Mouse (Mus musculus): Measurements from ENCODE around the gene Mast2. TPM values are rescaled to one million over a fixed set of nuclear protein-coding genes. Genes with fewer than 3 reads are reported as not detected.

The Mast2 gene
- polyA plus RNA-seq, 1 experiment from 2014 or later = 34.5 TPM

DNA sequence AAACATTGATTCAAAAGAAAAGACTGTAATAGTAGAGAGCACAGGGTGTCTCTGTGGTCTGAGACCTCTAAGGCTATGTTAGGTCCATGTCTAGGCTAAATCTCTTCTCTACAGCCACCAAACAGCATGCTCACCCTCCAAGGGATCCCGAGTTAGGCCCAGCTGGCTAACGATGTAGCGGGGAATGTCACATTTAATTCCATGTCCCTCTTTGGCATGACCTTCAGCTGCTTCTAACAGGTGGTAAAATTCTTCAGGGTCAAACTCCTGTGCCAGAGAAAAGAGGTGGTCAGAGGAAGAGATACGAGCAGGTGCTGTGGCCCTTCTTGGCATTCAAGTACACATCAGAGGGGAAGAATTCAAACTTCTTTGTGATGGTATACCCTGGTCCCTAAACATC lies 146.4 kb downstream of the Mast2 start:
- Histone ChIP-seq H3K27ac (replicated peaks in 1 of 2; ENCODE audit: control insufficient read depth in 1 of 2, insufficient read depth in 1 of 2, low read depth in 2 of 2, low read length in 2 of 2) (no peak overlapping the region), H3K36me3 (ENCODE audit: control insufficient read depth, insufficient read depth, low read length) (peaks cover 92% of the 10 kb centered on the region), H3K9ac (ENCODE audit: low read length) (no peak overlapping the region), H3K4me1 (ENCODE audit: control insufficient read depth in 2 of 2, insufficient read depth in 2 of 2, low read length in 2 of 2) (peaks cover 0 to 7% of the 10 kb centered on the region in 2 experiments; a peak in 1 of 4 replicates), H3K4me3 (ENCODE audit: control insufficient read depth in 1 of 2, insufficient read depth in 1 of 2, low read depth in 1 of 2, low read length in 2 of 2) (no peak overlapping the region), H3K9me3 (ENCODE audit: control insufficient read depth, low read length) (no peaks in the 10 kb centered on the region), H3K27me3 (ENCODE audit: control insufficient read depth, insufficient read depth, low read length) (no peaks in the 10 kb centered on the region), H3K4me2 (ENCODE audit: low read length) (no peak overlapping the region)
- ATAC-seq (ENCODE audit: insufficient number of reproducible peaks, insufficient read depth, low FRiP score, low read depth) = no peak
- 85% methylated on average over 4 of the region's 4 CpGs for WGBS

DNA sequence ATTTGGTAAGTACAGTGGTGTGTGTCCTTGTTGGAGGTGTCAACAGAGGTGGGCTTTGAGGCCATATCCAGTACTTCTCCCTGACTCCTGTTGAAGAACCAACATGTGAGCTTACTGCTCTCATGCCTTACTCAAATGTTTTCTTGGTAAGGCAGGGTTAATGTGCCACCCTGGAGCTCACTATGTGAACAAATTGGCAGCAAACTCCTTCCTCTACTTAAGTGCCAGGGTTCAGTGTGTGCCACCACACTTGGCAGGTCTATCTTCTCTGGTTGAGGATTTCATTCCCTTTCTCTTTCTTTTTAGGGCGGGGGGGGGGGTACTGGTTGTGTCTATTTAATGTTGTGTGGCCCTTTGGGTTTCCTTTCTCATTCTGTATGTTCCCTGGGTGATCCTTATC lies 159.4 kb downstream of the Mast2 start:
- ATAC-seq (ENCODE audit: insufficient number of reproducible peaks, insufficient read depth, low FRiP score, low read depth) = no peak
- WGBS = 12% methylated on average over 1 of the region's 1 CpGs
- Histone ChIP-seq H3K9me3 (ENCODE audit: control insufficient read depth, low read length) (no peaks in the 10 kb centered on the region), H3K4me3 (ENCODE audit: control insufficient read depth in 1 of 2, insufficient read depth in 1 of 2, low read depth in 1 of 2, low read length in 2 of 2) (no peak overlapping the region), H3K27ac (replicated peaks in 1 of 2; ENCODE audit: control insufficient read depth in 1 of 2, insufficient read depth in 1 of 2, low read depth in 2 of 2, low read length in 2 of 2) (no peak overlapping the region), H3K27me3 (ENCODE audit: control insufficient read depth, insufficient read depth, low read length) (no peaks in the 10 kb centered on the region), H3K4me2 (ENCODE audit: low read length) (no peak overlapping the region), H3K4me1 (ENCODE audit: control insufficient read depth in 2 of 2, insufficient read depth in 2 of 2, low read length in 2 of 2) (peaks cover 6 to 9% of the 10 kb centered on the region in 2 experiments), H3K36me3 (ENCODE audit: control insufficient read depth, insufficient read depth, low read length) (peaks cover 51% of the 10 kb centered on the region), H3K9ac (ENCODE audit: low read length) (no peak overlapping the region)

DNA sequence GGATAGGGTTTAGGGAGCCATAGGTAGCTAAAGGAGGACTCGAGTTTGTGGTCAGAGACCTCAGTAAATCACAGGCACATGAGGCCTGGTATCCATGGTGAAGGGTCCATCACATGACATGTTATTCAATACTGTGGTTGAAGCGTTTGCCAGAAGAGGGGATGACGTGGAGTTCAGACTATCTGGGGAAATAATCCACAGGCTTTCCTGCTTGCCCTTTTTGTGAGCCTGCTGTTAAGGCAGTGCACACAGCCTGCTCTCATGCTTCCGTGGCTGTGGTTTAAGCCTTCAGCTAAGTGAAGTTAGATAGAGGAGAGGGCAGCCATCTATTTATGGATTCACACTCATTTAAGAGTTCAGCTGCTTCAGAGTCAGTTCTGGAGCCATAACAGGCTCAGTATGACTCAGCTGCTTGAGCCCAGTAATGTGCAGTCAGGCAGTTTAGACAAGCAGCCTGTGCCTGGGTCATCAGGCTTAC lies 163.1 kb downstream of the Mast2 start:
- Histone ChIP-seq H3K9me3 (ENCODE audit: control insufficient read depth, low read length) (no peaks in the 10 kb centered on the region), H3K4me3 (ENCODE audit: control insufficient read depth in 1 of 2, insufficient read depth in 1 of 2, low read depth in 1 of 2, low read length in 2 of 2) (no peak overlapping the region), H3K36me3 (ENCODE audit: control insufficient read depth, insufficient read depth, low read length) (peaks cover 20% of the 10 kb centered on the region), H3K27me3 (ENCODE audit: control insufficient read depth, insufficient read depth, low read length) (no peaks in the 10 kb centered on the region), H3K27ac (replicated peaks in 1 of 2; ENCODE audit: control insufficient read depth in 1 of 2, insufficient read depth in 1 of 2, low read depth in 2 of 2, low read length in 2 of 2) (peak overlapping the region; percentile 70 to 90), H3K4me2 (ENCODE audit: low read length) (no peak overlapping the region), H3K4me1 (ENCODE audit: control insufficient read depth in 2 of 2, insufficient read depth in 2 of 2, low read length in 2 of 2) (peaks cover 8 to 13% of the 10 kb centered on the region in 2 experiments), H3K9ac (ENCODE audit: low read length) (no peak overlapping the region)
- no peak for ATAC-seq (ENCODE audit: insufficient number of reproducible peaks, insufficient read depth, low FRiP score, low read depth)
- WGBS = 23% methylated on average over 4 of the region's 4 CpGs

DNA sequence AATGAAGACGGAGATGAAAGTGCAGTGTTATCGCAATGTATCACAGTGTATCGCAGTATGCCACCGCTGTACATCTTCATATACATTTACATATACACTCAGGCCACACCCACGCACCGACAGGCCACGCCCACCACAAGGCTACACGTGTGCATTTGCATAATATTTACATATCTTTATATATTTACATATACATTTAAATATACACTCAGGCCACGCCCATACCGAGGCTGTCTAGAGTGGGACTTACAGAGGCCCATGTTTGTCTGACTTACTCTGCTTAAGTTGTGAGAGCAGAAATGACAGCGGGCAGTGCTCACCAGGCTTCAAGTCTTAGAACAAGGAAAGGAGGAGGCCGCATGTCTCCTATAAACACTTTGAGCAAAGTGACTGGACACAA lies 170.7 kb downstream of the Mast2 start:
- H3K27me3 ChIP-seq (ENCODE audit: control insufficient read depth, insufficient read depth, low read length) = no peaks in the 10 kb centered on the region
- 81% methylated on average over 12 of the region's 12 CpGs for WGBS
- no peaks in the 10 kb centered on the region for H3K4me1 ChIP-seq (ENCODE audit: control insufficient read depth in 2 of 2, insufficient read depth in 2 of 2, low read length in 2 of 2)
- no peaks in the 10 kb centered on the region for H3K9me3 ChIP-seq (ENCODE audit: control insufficient read depth, low read length)
- peaks cover 58% of the 10 kb centered on the region for H3K36me3 ChIP-seq (ENCODE audit: control insufficient read depth, insufficient read depth, low read length)
- no peak overlapping the region for H3K27ac ChIP-seq (replicated peaks in 1 of 2; ENCODE audit: control insufficient read depth in 1 of 2, insufficient read depth in 1 of 2, low read depth in 2 of 2, low read length in 2 of 2)
- H3K9ac ChIP-seq (ENCODE audit: low read length) = no peak overlapping the region
- H3K4me2 ChIP-seq (ENCODE audit: low read length) = no peak overlapping the region
- no peak for ATAC-seq (ENCODE audit: insufficient number of reproducible peaks, insufficient read depth, low FRiP score, low read depth)
- no peak overlapping the region for H3K4me3 ChIP-seq (ENCODE audit: control insufficient read depth in 1 of 2, insufficient read depth in 1 of 2, low read depth in 1 of 2, low read length in 2 of 2)

DNA sequence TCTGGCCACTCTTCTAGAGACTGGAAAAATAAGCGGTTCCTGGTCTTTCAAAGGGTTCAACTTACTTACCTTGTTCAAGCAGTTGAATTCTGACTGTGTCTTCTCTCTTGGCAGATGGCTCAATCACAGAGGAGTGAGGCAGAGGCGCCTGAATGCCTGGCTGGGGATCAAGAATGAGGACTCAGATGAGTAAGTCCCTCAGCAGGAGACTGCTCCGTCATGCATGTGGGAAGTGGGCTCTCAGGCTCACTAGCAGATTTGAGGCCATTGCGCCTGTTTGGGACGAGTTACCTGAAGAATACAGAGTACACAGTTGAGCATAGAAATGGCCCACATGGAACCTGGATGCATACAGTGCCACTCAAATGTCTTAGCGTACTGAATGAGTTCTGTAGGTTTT lies 172.4 kb downstream of the Mast2 start:
- Histone ChIP-seq H3K9me3 (ENCODE audit: control insufficient read depth, low read length) (no peaks in the 10 kb centered on the region), H3K9ac (ENCODE audit: low read length) (no peak overlapping the region), H3K27ac (replicated peaks in 1 of 2; ENCODE audit: control insufficient read depth in 1 of 2, insufficient read depth in 1 of 2, low read depth in 2 of 2, low read length in 2 of 2) (no peak overlapping the region), H3K4me2 (ENCODE audit: low read length) (no peak overlapping the region), H3K4me3 (ENCODE audit: control insufficient read depth in 1 of 2, insufficient read depth in 1 of 2, low read depth in 1 of 2, low read length in 2 of 2) (no peak overlapping the region), H3K27me3 (ENCODE audit: control insufficient read depth, insufficient read depth, low read length) (no peaks in the 10 kb centered on the region), H3K4me1 (ENCODE audit: control insufficient read depth in 2 of 2, insufficient read depth in 2 of 2, low read length in 2 of 2) (no peaks in the 10 kb centered on the region), H3K36me3 (ENCODE audit: control insufficient read depth, insufficient read depth, low read length) (peaks cover 72% of the 10 kb centered on the region)
- WGBS = 88% methylated on average over 6 of the region's 6 CpGs
- ATAC-seq (ENCODE audit: insufficient number of reproducible peaks, insufficient read depth, low FRiP score, low read depth) = no peak

DNA sequence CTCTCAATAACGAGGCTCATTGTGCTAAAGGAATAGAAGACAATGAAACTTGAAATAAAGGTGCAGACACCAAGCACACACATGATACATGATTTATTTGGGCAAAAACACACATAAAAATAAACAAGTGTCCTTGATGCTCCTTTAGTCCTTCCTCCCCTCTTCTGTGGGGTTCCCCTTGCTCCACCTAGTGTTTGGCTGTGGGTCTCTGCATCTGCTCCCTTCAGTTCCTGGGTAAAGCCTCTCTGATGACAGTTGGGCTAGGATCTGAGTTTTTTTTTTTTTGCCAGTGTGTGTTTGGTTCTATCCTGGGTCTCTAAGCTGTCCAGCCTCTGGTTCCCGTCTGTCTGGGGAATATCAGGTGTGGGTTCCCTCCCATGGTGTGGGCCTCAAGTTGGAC lies 181.8 kb downstream of the Mast2 start:
- no peak for ATAC-seq (ENCODE audit: insufficient number of reproducible peaks, insufficient read depth, low FRiP score, low read depth)
- Histone ChIP-seq H3K9ac (ENCODE audit: low read length) (no peak overlapping the region), H3K4me1 (ENCODE audit: control insufficient read depth in 2 of 2, insufficient read depth in 2 of 2, low read length in 2 of 2) (no peaks in the 10 kb centered on the region), H3K36me3 (ENCODE audit: control insufficient read depth, insufficient read depth, low read length) (peaks cover 37% of the 10 kb centered on the region), H3K4me2 (ENCODE audit: low read length) (no peak overlapping the region), H3K4me3 (ENCODE audit: control insufficient read depth in 1 of 2, insufficient read depth in 1 of 2, low read depth in 1 of 2, low read length in 2 of 2) (no peak overlapping the region), H3K27me3 (ENCODE audit: control insufficient read depth, insufficient read depth, low read length) (no peaks in the 10 kb centered on the region), H3K9me3 (ENCODE audit: control insufficient read depth, low read length) (no peaks in the 10 kb centered on the region), H3K27ac (replicated peaks in 1 of 2; ENCODE audit: control insufficient read depth in 1 of 2, insufficient read depth in 1 of 2, low read depth in 2 of 2, low read length in 2 of 2) (no peak overlapping the region)
- 73% methylated on average over 2 of the region's 2 CpGs for WGBS

DNA sequence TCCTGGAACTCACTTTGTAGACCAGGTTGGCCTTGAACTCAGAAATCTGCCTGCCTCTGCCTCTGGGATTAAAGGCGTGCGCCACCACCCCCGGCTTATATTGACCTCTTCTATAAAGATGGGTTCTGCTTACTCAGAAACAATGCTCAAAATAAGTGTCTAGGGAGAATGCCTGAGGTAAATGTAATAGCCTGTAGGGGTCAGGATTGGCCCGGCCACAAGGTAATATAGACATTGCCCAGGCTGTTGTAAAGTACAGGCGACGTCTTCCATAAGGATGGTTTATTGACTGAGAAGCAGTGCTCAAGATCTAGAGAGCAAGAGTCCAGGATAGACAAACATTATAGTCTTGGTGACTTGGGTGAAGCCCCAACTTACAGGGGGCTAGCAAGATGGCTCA lies 195.8 kb downstream of the Mast2 start:
- WGBS = 92% methylated on average over 6 of the region's 6 CpGs
- no peaks in the 10 kb centered on the region for H3K4me1 ChIP-seq (ENCODE audit: control insufficient read depth in 2 of 2, insufficient read depth in 2 of 2, low read length in 2 of 2)
- peaks cover 49% of the 10 kb centered on the region for H3K36me3 ChIP-seq (ENCODE audit: control insufficient read depth, insufficient read depth, low read length)
- no peak overlapping the region for H3K9ac ChIP-seq (ENCODE audit: low read length)
- H3K4me3 ChIP-seq (ENCODE audit: control insufficient read depth in 1 of 2, insufficient read depth in 1 of 2, low read depth in 1 of 2, low read length in 2 of 2) = no peak overlapping the region
- no peaks in the 10 kb centered on the region for H3K27me3 ChIP-seq (ENCODE audit: control insufficient read depth, insufficient read depth, low read length)
- H3K9me3 ChIP-seq (ENCODE audit: control insufficient read depth, low read length) = no peaks in the 10 kb centered on the region
- H3K27ac ChIP-seq (replicated peaks in 1 of 2; ENCODE audit: control insufficient read depth in 1 of 2, insufficient read depth in 1 of 2, low read depth in 2 of 2, low read length in 2 of 2) = no peak overlapping the region
- no peak for ATAC-seq (ENCODE audit: insufficient number of reproducible peaks, insufficient read depth, low FRiP score, low read depth)
- no peak overlapping the region for H3K4me2 ChIP-seq (ENCODE audit: low read length)
